Mouse (Mus musculus) stomach, postnatal 0 days (tissue): ENCODE results near the gene Tbc1d5.
"Not testable (repeated sequence)": the region's sequence is repeated elsewhere in the genome, so short reads cannot be mapped to it uniquely, and the experiment has no call there.

Experiments
- CTCF ChIP-seq: IDR thresholded peaks from 2 replicates; pipeline ENCODE4 v1.5.1; 2016; ENCODE audit warnings: antibody characterized with exemption, low read depth, mild to moderate bottlenecking, moderate library complexity
- EP300 ChIP-seq: optimal IDR thresholded peaks from 2 replicates; pipeline ENCODE3; 2016; ENCODE audit warnings: antibody characterized with exemption

DNA sequence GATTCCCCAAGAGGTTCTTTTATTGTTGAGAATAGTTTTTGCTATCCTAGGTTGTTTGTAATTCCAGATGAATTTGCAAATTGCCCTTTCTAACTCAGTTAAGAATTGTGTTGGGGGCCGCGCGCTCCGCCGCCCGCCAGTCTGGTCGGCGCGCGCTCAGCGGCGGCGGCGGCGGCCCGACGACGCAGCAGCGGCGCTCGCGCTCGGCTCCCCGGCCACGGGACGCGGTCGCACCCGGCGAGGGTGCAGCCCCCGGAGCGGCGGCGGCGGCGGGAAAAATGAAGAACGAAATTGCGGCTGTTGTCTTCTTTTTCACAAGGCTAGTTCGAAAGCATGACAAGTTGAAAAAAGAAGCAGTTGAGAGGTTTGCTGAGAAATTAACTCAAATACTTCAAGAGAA is 480.7 kb downstream of the Tbc1d5 start:
- TF ChIP-seq EP300, CTCF: not testable (repeated sequence)
